Mouse (Mus musculus) T-helper 1 cell (primary cell): Measurements from ENCODE around the gene Pcgf3.
"Not testable (repeated sequence)": the region's sequence is repeated elsewhere in the genome, so short reads cannot be mapped to it uniquely, and the experiment has no call there.

Experiments
- in situ Hi-C: fragments of 300-600 bp; cut with MboI, MseI; formaldehyde crosslinking; loops from one replicate; pipeline ENCODE4 v1.15.1; 2025; ENCODE audit warnings: high pct_unique_total_duplicates

Pcgf3 gene

GRCm38 (mm10) chr5:108469617-108470016 is 8.6 kb downstream of the Pcgf3 start:
- in situ Hi-C loops, result no loop called here

GRCm38 (mm10) chr5:108473737-108474136 is 12.7 kb downstream of the Pcgf3 start:
- in situ Hi-C loops, result no loop called here

- in situ Hi-C loops, result no loop called here
Measured at GRCm38 (mm10) chr5:108475977-108476376, 14.9 kb downstream of the Pcgf3 start.

- in situ Hi-C loops, result no loop called here
Measured at GRCm38 (mm10) chr5:108483006-108483405, 22.0 kb downstream of the Pcgf3 start.

- in situ Hi-C loops, result no loop called here
Measured at GRCm38 (mm10) chr5:108485239-108485638, 24.2 kb downstream of the Pcgf3 start.

- in situ Hi-C loops, result not testable (repeated sequence)
Measured at GRCm38 (mm10) chr5:108486148-108486547, 25.1 kb downstream of the Pcgf3 start.

GRCm38 (mm10) chr5:108501573-108501972 is 40.5 kb downstream of the Pcgf3 start:
- in situ Hi-C loops, result no loop called here

- in situ Hi-C loops, result no loop called here
Measured at GRCm38 (mm10) chr5:108502286-108502685, 41.3 kb downstream of the Pcgf3 start.

GRCm38 (mm10) chr5:108515581-108516361 is 54.7 kb downstream of the Pcgf3 start:
- in situ Hi-C loops, result no loop called here

GRCm38 (mm10) chr5:108516655-108517054 is 55.6 kb downstream of the Pcgf3 start:
- in situ Hi-C loops, result no loop called here

- in situ Hi-C loops, result no loop called here
Measured at GRCm38 (mm10) chr5:108518106-108518885, 57.3 kb downstream of the Pcgf3 start.

GRCm38 (mm10) chr5:108518951-108519350 is 57.9 kb downstream of the Pcgf3 start:
- in situ Hi-C loops, result no loop called here

- in situ Hi-C loops, result no loop called here
Measured at GRCm38 (mm10) chr5:108520153-108520552, 59.1 kb downstream of the Pcgf3 start.

- in situ Hi-C loops, result no loop called here
Measured at GRCm38 (mm10) chr5:108521016-108521415, 60.0 kb downstream of the Pcgf3 start.

GRCm38 (mm10) chr5:108521896-108522295 is 60.9 kb downstream of the Pcgf3 start:
- in situ Hi-C loops, result no loop called here

- in situ Hi-C loops, result no loop called here
Measured at GRCm38 (mm10) chr5:108522597-108522996, 61.6 kb downstream of the Pcgf3 start.

GRCm38 (mm10) chr5:108534188-108534587 is 73.2 kb downstream of the Pcgf3 start:
- in situ Hi-C loops, result no loop called here

- in situ Hi-C loops, result no loop called here
Measured at GRCm38 (mm10) chr5:108543516-108544291, 82.7 kb downstream of the Pcgf3 start.

- in situ Hi-C loops, result no loop called here
Measured at GRCm38 (mm10) chr5:108547636-108548035, 86.6 kb downstream of the Pcgf3 start.

GRCm38 (mm10) chr5:108549137-108549488 is 88.1 kb downstream of the Pcgf3 start:
- in situ Hi-C loops, result no loop called here

GRCm38 (mm10) chr5:108549489-108550206 is 88.6 kb downstream of the Pcgf3 start, which contains the start of gene Cplx1:
TSS of gene Cplx1 (minus strand) at chr5:108550024.
- in situ Hi-C loops, result no loop called here
